Mouse (Mus musculus) right cerebral cortex, postnatal 25 days (tissue): Measurements from ENCODE around the gene Epn1.
A peak's percentile ranks its signal among the peaks of the same experiment; 100 is the strongest.
"Not testable (repeated sequence)": the region's sequence is repeated elsewhere in the genome, so short reads cannot be mapped to it uniquely, and the experiment has no call there.

Experiments
- DNase-seq: peaks from one replicate; pipeline ENCODE4 v3.0.0; 2022

Epn1 gene

GRCm38 (mm10) chr7:5059421-5059820 lies 20.6 kb upstream of the Epn1 start:
- no peak for DNase-seq

GRCm38 (mm10) chr7:5060239-5060731 lies 19.8 kb upstream of the Epn1 start:
- DNase-seq, result peak; percentile 71

GRCm38 (mm10) chr7:5060944-5061773 lies 18.9 kb upstream of the Epn1 start:
- DNase-seq, result peak; percentile 98

GRCm38 (mm10) chr7:5061774-5062359 lies 18.2 kb upstream of the Epn1 start, which contains the start of gene U2af2:
U2af2 (plus strand) TSS chr7:5062143.
- DNase-seq, result peak; percentile 93

- DNase-seq, result no peak
These were observed 17.6 kb upstream of the Epn1 start for GRCm38 (mm10) chr7:5062360-5063001.

- DNase-seq, result no peak
These were observed 15.1 kb upstream of the Epn1 start for GRCm38 (mm10) chr7:5064886-5065285.

- DNase-seq, result no peak
These were observed 6.4 kb upstream of the Epn1 start for GRCm38 (mm10) chr7:5073586-5073985.

GRCm38 (mm10) chr7:5074984-5075383 lies 5.1 kb upstream of the Epn1 start:
- DNase-seq, result no peak

GRCm38 (mm10) chr7:5076931-5077330 lies 3.1 kb upstream of the Epn1 start:
- no peak for DNase-seq

GRCm38 (mm10) chr7:5079365-5080009 lies 548 bp upstream of the Epn1 start:
- not testable (repeated sequence) for DNase-seq

- no peak for DNase-seq
These were observed 780 bp downstream of the Epn1 start for GRCm38 (mm10) chr7:5080815-5081214.

- DNase-seq, result no peak
These were observed 1.2 kb downstream of the Epn1 start for GRCm38 (mm10) chr7:5081241-5081640.

- no peak for DNase-seq
These were observed 1.9 kb downstream of the Epn1 start for GRCm38 (mm10) chr7:5081939-5082338.

- DNase-seq, result no peak
These were observed 3.5 kb downstream of the Epn1 start for GRCm38 (mm10) chr7:5083325-5084105.

GRCm38 (mm10) chr7:5085512-5085911 lies 5.5 kb downstream of the Epn1 start:
- DNase-seq, result no peak

GRCm38 (mm10) chr7:5086921-5087440 lies 6.9 kb downstream of the Epn1 start:
- DNase-seq, result no peak

- DNase-seq, result no peak
These were observed 7.9 kb downstream of the Epn1 start for GRCm38 (mm10) chr7:5087886-5088285.

GRCm38 (mm10) chr7:5089853-5090252 lies 9.8 kb downstream of the Epn1 start:
- DNase-seq, result peak; percentile 44

GRCm38 (mm10) chr7:5091008-5091728 lies 11.1 kb downstream of the Epn1 start:
- peak; percentile 42 for DNase-seq

GRCm38 (mm10) chr7:5092381-5092780 lies 12.3 kb downstream of the Epn1 start:
- no peak for DNase-seq

- DNase-seq, result no peak
These were observed 12.9 kb downstream of the Epn1 start for GRCm38 (mm10) chr7:5092831-5093510.
